ENCODE assay signal across 30 mouse cellular contexts in the genomic region with DNA sequence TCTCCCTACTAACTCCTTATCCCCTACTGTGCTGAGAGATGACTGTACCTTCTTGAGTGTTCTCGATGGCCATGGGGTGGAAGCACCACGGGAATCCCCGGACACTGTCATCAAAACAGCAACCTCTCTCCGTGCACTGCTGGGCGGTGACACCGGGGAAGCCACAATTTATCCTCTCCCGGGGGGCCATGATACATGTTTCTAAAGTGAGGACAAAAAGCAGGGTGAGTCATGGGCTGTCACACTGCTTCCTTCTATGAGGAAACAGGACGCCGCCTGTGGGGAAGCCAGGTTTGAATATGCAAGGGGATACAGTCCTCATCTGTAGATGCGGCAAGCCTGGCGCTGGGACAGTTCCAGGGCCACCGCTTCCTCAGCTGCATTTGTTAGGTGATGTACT. TPM values are rescaled to one million over a fixed set of nuclear protein-coding genes. Genes with fewer than 3 reads are reported as not detected.
DNase-seq lines count a peak whose midpoint lies in the region; ATAC-seq lines count a peak whose summit lies in the region.
"Had no signal": no experiment of that assay in that cellular context is flagged by ENCODE, and none has a peak within 500 bp of the region (broad histone marks: within the 10 kb centered on the region; RNA-seq: fewer than 3 reads in every experiment).

No protein-coding gene starts in this region.

- no peak for ATAC-seq in kidney, embryonic 15.5 days (replicated peaks; ENCODE audit: low FRiP score)
- 0 out of 2 replicates have a peak, but pooled peaks have one; percentile 17 for ATAC-seq in megakaryocyte progenitor cell, adult 5-6 weeks (replicated peaks; ENCODE audit: poor library complexity)
- ATAC-seq: forebrain, embryonic 15.5 days; inflammation-experienced regulatory T-cells, adult 6 months; midbrain, embryonic 13.5 days had no signal

- H3K27me3 ChIP-seq in kidney, embryonic 15.5 days: no peaks in the 10 kb centered on the region
- H3K27me3 ChIP-seq: embryonic facial prominence, embryonic 15.5 days; forebrain, embryonic 15.5 days; liver, embryonic 13.5 days; midbrain, embryonic 13.5 days had no signal

- H3K27ac ChIP-seq in kidney, embryonic 15.5 days: no peak overlapping the region
- H3K27ac ChIP-seq: embryonic facial prominence, embryonic 15.5 days; forebrain, embryonic 15.5 days; heart, embryonic 10.5 days; hindbrain, embryonic 14.5 days; kidney, postnatal 0 days; limb, embryonic 13.5 days; liver, embryonic 13.5 days; midbrain, embryonic 13.5 days had no signal

- WGBS in kidney, embryonic 15.5 days: 82% methylated on average over 12 of the region's 12 CpGs

- no peaks in the 10 kb centered on the region for H3K36me3 ChIP-seq in kidney, embryonic 15.5 days
- H3K36me3 ChIP-seq: embryonic facial prominence, embryonic 15.5 days; forebrain, embryonic 15.5 days; heart, embryonic 10.5 days; limb, embryonic 13.5 days; liver, embryonic 13.5 days; midbrain, embryonic 13.5 days had no signal

- H3K9me3 ChIP-seq in kidney, embryonic 15.5 days (replicated peaks): no peaks in the 10 kb centered on the region
- H3K9me3 ChIP-seq: embryonic facial prominence, embryonic 15.5 days; forebrain, embryonic 15.5 days; limb, embryonic 13.5 days; liver, embryonic 13.5 days; midbrain, embryonic 13.5 days had no signal

- no peak overlapping the region for H3K4me2 ChIP-seq in kidney, embryonic 15.5 days
- H3K4me2 ChIP-seq: embryonic facial prominence, embryonic 15.5 days; forebrain, embryonic 15.5 days; hindbrain, embryonic 14.5 days; limb, embryonic 13.5 days; liver, embryonic 13.5 days; lung, embryonic 14.5 days; midbrain, embryonic 13.5 days had no signal

- no peak overlapping the region for H3K4me3 ChIP-seq in kidney, embryonic 15.5 days (replicated peaks)
- H3K4me3 ChIP-seq: embryonic facial prominence, embryonic 15.5 days; forebrain, embryonic 15.5 days; heart, embryonic 10.5 days; limb, embryonic 13.5 days; liver, embryonic 13.5 days; megakaryocyte, embryonic 14.5 days; midbrain, embryonic 13.5 days had no signal

- peak; percentile 6 for DNase-seq in adrenal gland, adult 2 months
- no peak for DNase-seq in adrenal gland, postnatal 10 days
- peak; percentile 18 to 27 for DNase-seq in kidney, postnatal 36 days
- DNase-seq in B cell, adult 2 months: peak; percentile 13 to 32
- DNase-seq in layer of hippocampus, adult 18-20 months (ENCODE audit: low spot score in 2 of 2): no peak
- DNase-seq: cerebellum, adult 9-10 months; heart, postnatal 4 days; layer of hippocampus, adult 9-11 months; liver, embryonic 13.5 days; lung, embryonic 14.5 days; right cerebral cortex, postnatal 14 days; thymus, postnatal 25 days had no signal

- no peak overlapping the region for H3K9ac ChIP-seq in kidney, embryonic 15.5 days
- H3K9ac ChIP-seq: embryonic facial prominence, embryonic 15.5 days; forebrain, embryonic 15.5 days; hindbrain, embryonic 14.5 days; limb, embryonic 13.5 days; liver, embryonic 13.5 days; lung, embryonic 14.5 days; midbrain, embryonic 13.5 days had no signal

- H3K4me1 ChIP-seq in kidney, embryonic 15.5 days: no peaks in the 10 kb centered on the region
- H3K4me1 ChIP-seq: embryonic facial prominence, embryonic 15.5 days; forebrain, embryonic 15.5 days; limb, embryonic 13.5 days; liver, embryonic 13.5 days; midbrain, embryonic 13.5 days had no signal

RNA-seq across cellular contexts. Expression of gene Tff1, which starts 2.5 kb away (rescaled TPM):
- not detected for total RNA-seq in adrenal gland, adult 2 months (2021)
- 0.16 and 6.8 TPM in 2 replicates for polyA plus RNA-seq in adrenal gland, adult 2 months (2012; rRNA removed)
- total RNA-seq in adrenal gland, postnatal 10 days (2021): not detected
- polyA plus RNA-seq in kidney, embryonic 15.5 days (2015; fragmentation: Nextera tagmentation; extraction: Ambion mirVana): 0.32 and 0.57 TPM in 2 replicates
- not detected in 2 replicates for total RNA-seq in megakaryocyte progenitor cell, adult 5-6 weeks (2015)
- total RNA-seq in megakaryocyte progenitor cell, adult 5-6 weeks (2017): not detected in 2 replicates
- not detected for total RNA-seq in layer of hippocampus, adult 18-20 months (2021)
- total RNA-seq: common myeloid progenitor, adult 5-6 weeks; gastrocnemius, adult 8-10 months; heart, postnatal 4 days; left cerebral cortex, adult 18-20 months; left cerebral cortex, postnatal 25 days had no signal
- polyA plus RNA-seq: embryonic facial prominence, embryonic 15.5 days; forebrain, embryonic 15.5 days; heart, embryonic 16.5 days; hindbrain, embryonic 14.5 days; limb, embryonic 13.5 days; liver, embryonic 13.5 days; lung, embryonic 14.5 days; midbrain, embryonic 13.5 days; neural tube, embryonic 11.5 days had no signal

RNA-seq across cellular contexts. Expression of gene Tff2, which starts 18.5 kb away (rescaled TPM):
- not detected for total RNA-seq in adrenal gland, adult 2 months (2021)
- polyA plus RNA-seq in adrenal gland, adult 2 months (2012; rRNA removed): 1.1 TPM in 1 of 2 replicates, not detected in the other
- under 1 TPM in 1 of 2 experiments, not detected in 1; 0.51 TPM for total RNA-seq in adrenal gland, postnatal 10 days (2021)
- polyA plus RNA-seq in kidney, embryonic 15.5 days (2015; fragmentation: Nextera tagmentation; extraction: Ambion mirVana): 1.1 and 1.6 TPM in 2 replicates
- total RNA-seq in megakaryocyte progenitor cell, adult 5-6 weeks (2015): not detected in 2 replicates
- total RNA-seq in megakaryocyte progenitor cell, adult 5-6 weeks (2017): not detected in 2 replicates
- total RNA-seq in layer of hippocampus, adult 18-20 months (2021): not detected
- total RNA-seq: common myeloid progenitor, adult 5-6 weeks; gastrocnemius, adult 8-10 months; heart, postnatal 4 days; left cerebral cortex, adult 18-20 months; left cerebral cortex, postnatal 25 days had no signal
- polyA plus RNA-seq: forebrain, embryonic 15.5 days; heart, embryonic 10.5 days; heart, embryonic 16.5 days; hindbrain, embryonic 14.5 days; inflammation-experienced regulatory T-cells, adult 6 months; limb, embryonic 13.5 days; liver, embryonic 13.5 days; lung, embryonic 14.5 days; midbrain, embryonic 13.5 days; neural tube, embryonic 11.5 days had no signal

RNA-seq across cellular contexts. Expression of gene Tff3, which starts 33.2 kb away (rescaled TPM):
- total RNA-seq in adrenal gland, adult 2 months (2021): not detected
- polyA plus RNA-seq in adrenal gland, adult 2 months (2012; rRNA removed): 0.44 and 0.48 TPM in 2 replicates
- not detected for total RNA-seq in adrenal gland, postnatal 10 days (2021)
- polyA plus RNA-seq in kidney, embryonic 15.5 days (2015; fragmentation: Nextera tagmentation; extraction: Ambion mirVana): 1.4 and 49.7 TPM in 2 replicates
- not detected in 2 replicates for total RNA-seq in megakaryocyte progenitor cell, adult 5-6 weeks (2015)
- total RNA-seq in megakaryocyte progenitor cell, adult 5-6 weeks (2017): not detected in 2 replicates
- not detected for total RNA-seq in layer of hippocampus, adult 18-20 months (2021)
- total RNA-seq: common myeloid progenitor, adult 5-6 weeks; gastrocnemius, adult 8-10 months; heart, postnatal 4 days; left cerebral cortex, adult 18-20 months; left cerebral cortex, postnatal 25 days had no signal
- polyA plus RNA-seq: embryonic facial prominence, embryonic 15.5 days; inflammation-experienced regulatory T-cells, adult 6 months; limb, embryonic 13.5 days; lung, embryonic 14.5 days had no signal

RNA-seq across cellular contexts. Expression of gene Tmprss3, which starts 36.2 kb away (rescaled TPM):
- total RNA-seq in adrenal gland, adult 2 months (2021): not detected
- polyA plus RNA-seq in adrenal gland, adult 2 months (2012; rRNA removed): not detected in 2 replicates
- under 1 TPM in 1 of 2 experiments, not detected in 1; 0.09 TPM for total RNA-seq in adrenal gland, postnatal 10 days (2021)
- not detected in 2 replicates for polyA plus RNA-seq in kidney, embryonic 15.5 days (2015; fragmentation: Nextera tagmentation; extraction: Ambion mirVana)
- 5.6 and 7.6 TPM in 2 replicates for total RNA-seq in megakaryocyte progenitor cell, adult 5-6 weeks (2015)
- total RNA-seq in megakaryocyte progenitor cell, adult 5-6 weeks (2017): 2.4 and 2.9 TPM in 2 replicates
- not detected for total RNA-seq in layer of hippocampus, adult 18-20 months (2021)
- total RNA-seq: gastrocnemius, adult 8-10 months; heart, postnatal 4 days had no signal
- polyA plus RNA-seq: forebrain, embryonic 15.5 days; gonadal fat pad, adult 2 months; heart, embryonic 10.5 days; heart, embryonic 16.5 days; limb, embryonic 13.5 days; lung, embryonic 14.5 days; midbrain, embryonic 13.5 days; neural tube, embryonic 11.5 days had no signal

RNA-seq across cellular contexts. Expression of gene Ubash3a, which starts 45.1 kb away (rescaled TPM):
- total RNA-seq in adrenal gland, adult 2 months (2021): under 1 TPM in 1 of 2 experiments, not detected in 1; 0.24 TPM
- 0.16 and 0.18 TPM in 2 replicates for polyA plus RNA-seq in adrenal gland, adult 2 months (2012; rRNA removed)
- 1 to 10 TPM in 1 of 2 experiments, under 1 TPM in 1; 0.69 to 1.3 TPM for total RNA-seq in adrenal gland, postnatal 10 days (2021)
- 0.18 and 0.23 TPM in 2 replicates for polyA plus RNA-seq in kidney, embryonic 15.5 days (2015; fragmentation: Nextera tagmentation; extraction: Ambion mirVana)
- 29.7 and 33.6 TPM in 2 replicates for total RNA-seq in megakaryocyte progenitor cell, adult 5-6 weeks (2015)
- 36.7 and 41.7 TPM in 2 replicates for total RNA-seq in megakaryocyte progenitor cell, adult 5-6 weeks (2017)
- 1 to 10 TPM in 1 of 2 experiments, under 1 TPM in 1; 0.43 to 1.6 TPM for total RNA-seq in layer of hippocampus, adult 18-20 months (2021)
- total RNA-seq: gastrocnemius, adult 8-10 months; left cerebral cortex, adult 18-20 months; left cerebral cortex, postnatal 25 days had no signal
- polyA plus RNA-seq: hindbrain, embryonic 14.5 days had no signal

Comparison
In these comparisons a context has a peak if more than half of its experiments do, and no peak if none do; other contexts are left out.
1. DNase-seq: peak in adrenal gland, adult 2 months (single experiment), kidney, postnatal 36 days (2 of 2) and B cell, adult 2 months (2 of 2); none in adrenal gland, postnatal 10 days (single experiment) and layer of hippocampus, adult 18-20 months (0 of 2).